Mouse (Mus musculus) liver, embryonic 16.5 days (tissue): ENCODE measurements at regions not wholly inside any gene's neighbourhood (a gene's known extent, or its start where the extent isn't known, plus 50 kb on each side); places are given as distances from the start of the nearest gene placed in this dataset.
"Not testable (repeated sequence)": the region's sequence is repeated elsewhere in the genome, so short reads cannot be mapped to it uniquely, and the experiment has no call there.

Source experiments
- ATAC-seq: fragments of 200-750 bp; cut with Nextera tagmentation; 2 replicates; pipeline ENCODE4 v1.8.0; 2017; ENCODE audit warnings: low read depth, mild to moderate bottlenecking, moderate number of reproducible peaks, moderate library complexity
- H3K27ac ChIP-seq: fragments of 300-500 bp; sonication (generic); 2 replicates; pipeline ENCODE4 v1.5.1; 2014; ENCODE audit warnings: mild to moderate bottlenecking, low read length
- H3K27me3 ChIP-seq: fragments of 300-500 bp; sonication (generic); 2 replicates; pipeline ENCODE4 v1.6.1; 2014; ENCODE audit warnings: low read depth, low read length, mixed read lengths; ENCODE audit not compliant: control insufficient read depth, insufficient read depth
- H3K36me3 ChIP-seq: fragments of 300-500 bp; sonication (generic); 2 replicates; pipeline ENCODE4 v1.6.1; 2014; ENCODE audit warnings: mild to moderate bottlenecking; ENCODE audit not compliant: control insufficient read depth, insufficient read depth
- H3K4me1 ChIP-seq: fragments of 300-500 bp; sonication (generic); 2 replicates; pipeline ENCODE4 v1.6.1; 2014; ENCODE audit warnings: low read depth, low read length, mixed read lengths; ENCODE audit not compliant: control insufficient read depth
- H3K4me2 ChIP-seq: fragments of 300-500 bp; sonication (generic); 2 replicates; pipeline ENCODE4 v1.6.1; 2014; ENCODE audit warnings: low read depth, low read length, mixed read lengths
- H3K4me3 ChIP-seq: fragments of 300-500 bp; sonication (generic); 2 replicates; pipeline ENCODE4 v1.5.1; 2014; ENCODE audit warnings: low read depth, mild to moderate bottlenecking, low read length
- H3K9ac ChIP-seq: fragments of 300-500 bp; sonication (generic); 2 replicates; pipeline ENCODE4 v1.6.1; 2014; ENCODE audit warnings: low read depth, low read length
- H3K9me3 ChIP-seq: fragments of 300-500 bp; sonication (generic); replicated peaks from 2 replicates; pipeline ENCODE4 v1.6.1; 2016; ENCODE audit warnings: low read length; ENCODE audit not compliant: control insufficient read depth
- WGBS: fragments of 180-500 bp; shearing (Covaris S2); extraction: QIAGEN DNeasy Blood & Tissue Kit; methylation state at CpG from one replicate; pipeline ENCODE4 v1.1.7; 2014; ENCODE audit not compliant: insufficient replicate concordance; 5-methylcytosine and 5-hydroxymethylcytosine counted together

DNA sequence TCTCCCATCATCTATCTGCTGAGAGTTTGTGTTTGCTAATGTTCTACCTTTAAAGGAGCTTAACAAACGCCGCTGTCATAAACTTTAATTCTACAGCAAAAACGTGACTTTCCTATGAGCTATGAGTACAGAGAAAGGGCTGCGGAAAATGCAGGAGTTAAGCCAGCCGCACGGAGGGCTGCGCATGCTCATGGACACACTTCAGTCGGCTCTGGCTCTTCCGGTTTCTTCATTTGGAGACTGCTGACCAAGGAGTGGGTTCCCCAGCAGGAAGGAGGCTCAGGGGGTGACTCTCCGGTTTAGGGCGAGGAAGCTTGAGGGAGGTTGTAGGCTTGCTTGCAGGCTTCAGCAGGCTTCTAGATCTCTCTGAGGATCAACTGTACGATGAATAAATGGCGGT lies 59.3 kb downstream of the Sox2 start:
- no peaks in the 10 kb centered on the region for H3K9me3 ChIP-seq
- ATAC-seq: no peak
- 73% methylated on average over 13 of the region's 13 CpGs for WGBS

DNA sequence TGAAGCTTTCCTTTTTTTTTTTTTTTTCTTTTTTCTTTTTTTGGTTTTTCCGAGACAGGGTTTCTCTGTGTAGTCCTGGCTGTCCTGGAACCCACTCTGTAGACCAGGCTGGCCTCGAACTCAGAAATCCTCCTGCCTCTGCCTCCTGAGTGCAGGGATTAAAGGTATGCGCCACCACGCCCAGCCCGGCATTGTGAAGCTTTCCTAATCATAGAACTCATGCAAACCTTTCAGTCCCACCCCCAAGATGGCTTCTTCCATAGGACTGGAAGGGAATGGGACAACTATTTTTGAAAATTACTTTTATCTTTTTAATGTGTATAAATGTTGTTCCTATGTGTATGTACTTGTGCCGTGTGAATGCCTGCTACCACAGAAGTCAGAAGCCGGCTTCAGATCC lies 61.9 kb downstream of the Sox2 start:
- H3K4me3 ChIP-seq, H3K9ac ChIP-seq, H3K9me3 ChIP-seq, H3K27ac ChIP-seq, H3K4me1 ChIP-seq, H3K36me3 ChIP-seq, H3K4me2 ChIP-seq, H3K27me3 ChIP-seq, ATAC-seq: not testable (repeated sequence)
- 68% methylated on average over 7 of the region's 7 CpGs for WGBS

More for the DNA sequence above, 59.3 kb downstream of the Sox2 start:
- no peak overlapping the region for H3K27ac ChIP-seq
- H3K27me3 ChIP-seq: no peaks in the 10 kb centered on the region
- H3K4me3 ChIP-seq: no peak overlapping the region
- H3K4me1 ChIP-seq: no peaks in the 10 kb centered on the region
- H3K36me3 ChIP-seq: no peaks in the 10 kb centered on the region
- H3K4me2 ChIP-seq: no peak overlapping the region
- H3K9ac ChIP-seq: no peak overlapping the region

DNA sequence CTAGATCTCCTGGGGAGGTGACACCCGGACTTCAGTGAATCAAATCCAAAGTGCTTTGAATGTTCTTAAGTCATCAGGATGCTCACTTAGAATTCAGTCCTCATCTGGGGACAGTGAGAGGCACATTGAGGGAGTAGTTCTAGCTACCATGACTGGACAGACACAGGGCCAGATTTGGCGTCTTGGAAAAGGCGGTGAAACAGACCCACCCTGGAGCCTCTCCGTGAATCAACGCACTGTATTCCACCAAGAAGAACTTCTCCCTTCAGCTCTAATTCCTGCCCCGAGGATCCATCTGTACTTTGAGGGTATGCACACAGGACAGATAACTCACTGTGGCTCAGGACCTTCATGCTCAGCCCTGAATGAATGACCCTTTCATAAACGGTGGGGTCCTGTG lies 72.3 kb downstream of the Sox2 start:
- Histone ChIP-seq H3K27me3 (no peaks in the 10 kb centered on the region), H3K36me3 (no peaks in the 10 kb centered on the region), H3K9me3 (no peaks in the 10 kb centered on the region), H3K4me2 (no peak overlapping the region), H3K27ac (no peak overlapping the region), H3K4me1 (no peaks in the 10 kb centered on the region), H3K4me3 (no peak overlapping the region), H3K9ac (no peak overlapping the region)
- ATAC-seq: no peak
- 69% methylated on average over 7 of the region's 7 CpGs for WGBS

DNA sequence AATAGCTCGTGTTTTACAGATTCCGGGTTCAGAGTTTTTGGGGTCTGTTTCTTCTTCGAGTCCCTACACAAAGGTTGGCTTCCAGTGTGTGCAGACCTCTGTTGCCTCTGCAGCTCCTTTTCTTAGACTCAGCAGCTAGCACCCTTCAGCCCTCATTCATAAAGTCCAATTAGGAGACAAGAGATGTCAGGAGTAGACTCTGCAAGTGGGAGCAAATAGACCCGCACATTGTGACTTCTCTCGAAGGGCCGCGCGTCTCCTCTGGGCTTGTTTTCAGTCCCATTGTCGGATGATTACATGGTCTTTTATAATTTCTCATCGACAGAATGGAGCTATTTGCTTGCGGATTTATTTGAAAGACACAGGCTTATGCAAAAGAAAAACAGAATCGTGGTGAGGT lies 76.8 kb downstream of the Sox2 start:
- Histone ChIP-seq H3K36me3 (no peaks in the 10 kb centered on the region), H3K9me3 (no peaks in the 10 kb centered on the region), H3K4me1 (no peaks in the 10 kb centered on the region), H3K4me2 (no peak overlapping the region), H3K4me3 (no peak overlapping the region), H3K27ac (no peak overlapping the region), H3K9ac (no peak overlapping the region), H3K27me3 (no peaks in the 10 kb centered on the region)
- 77% methylated on average over 12 of the region's 12 CpGs for WGBS
- ATAC-seq: no peak

DNA sequence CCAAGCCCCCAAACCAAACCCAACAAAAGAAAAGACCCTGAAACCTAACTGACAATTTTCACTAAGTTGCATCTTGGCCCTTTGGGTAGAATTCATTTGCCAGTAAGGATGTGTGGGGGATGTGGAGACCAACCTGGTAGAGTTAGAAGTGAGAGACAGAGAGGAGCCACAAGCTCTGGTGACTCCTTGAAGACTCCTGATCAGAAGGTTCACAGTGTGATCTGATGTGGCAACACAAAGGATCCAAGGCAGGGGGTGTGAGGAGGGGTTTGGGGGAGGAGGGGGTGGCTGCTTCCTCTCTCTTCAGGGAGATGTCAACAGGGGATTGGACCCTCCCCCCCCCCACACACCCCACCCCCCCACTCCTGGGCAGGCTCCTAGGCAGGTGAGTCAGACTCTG lies 78.1 kb downstream of the Sox2 start:
- Histone ChIP-seq H3K36me3 (no peaks in the 10 kb centered on the region), H3K9me3 (no peaks in the 10 kb centered on the region), H3K9ac (no peak overlapping the region), H3K4me3 (no peak overlapping the region), H3K4me1 (no peaks in the 10 kb centered on the region), H3K27me3 (no peaks in the 10 kb centered on the region), H3K4me2 (no peak overlapping the region), H3K27ac (no peak overlapping the region)
- ATAC-seq: no peak

GRCm38 (mm10) chr3:34734966-34735365 lies 84.8 kb downstream of the Sox2 start:
- WGBS: 60% methylated on average over 5 of the region's 5 CpGs

GRCm38 (mm10) chr3:34738001-34738400 lies 87.8 kb downstream of the Sox2 start:
- Histone ChIP-seq H3K4me1 (no peaks in the 10 kb centered on the region), H3K36me3 (no peaks in the 10 kb centered on the region), H3K27me3 (no peaks in the 10 kb centered on the region), H3K9me3 (no peaks in the 10 kb centered on the region), H3K27ac (no peak overlapping the region), H3K4me3 (no peak overlapping the region), H3K4me2 (no peak overlapping the region), H3K9ac (no peak overlapping the region)
- ATAC-seq: no peak; the same call in 1 of the 2 replicates
- 69% methylated on average over 4 of the region's 4 CpGs for WGBS

More at GRCm38 (mm10) chr3:34734966-34735365, 84.8 kb downstream of the Sox2 start:
- H3K36me3 ChIP-seq: no peaks in the 10 kb centered on the region
- H3K4me2 ChIP-seq: no peak overlapping the region
- no peak for ATAC-seq
- no peaks in the 10 kb centered on the region for H3K4me1 ChIP-seq
- H3K9me3 ChIP-seq: no peaks in the 10 kb centered on the region
- H3K4me3 ChIP-seq: no peak overlapping the region
- H3K9ac ChIP-seq: no peak overlapping the region
- no peak overlapping the region for H3K27ac ChIP-seq
- H3K27me3 ChIP-seq: no peaks in the 10 kb centered on the region

- no peaks in the 10 kb centered on the region for H3K4me1 ChIP-seq
- H3K27me3 ChIP-seq: no peaks in the 10 kb centered on the region
- H3K4me2 ChIP-seq: no peak overlapping the region
- WGBS: 55% methylated on average over 7 of the region's 7 CpGs
- no peaks in the 10 kb centered on the region for H3K9me3 ChIP-seq
- H3K9ac ChIP-seq: no peak overlapping the region
- no peak overlapping the region for H3K4me3 ChIP-seq
- no peaks in the 10 kb centered on the region for H3K36me3 ChIP-seq
- peak; percentile 81 for ATAC-seq
- peak overlapping the region; percentile 19; the same call in 1 of the 2 replicates for H3K27ac ChIP-seq
These were observed 88.7 kb downstream of the Sox2 start for GRCm38 (mm10) chr3:34738938-34739337.

GRCm38 (mm10) chr3:34739693-34740092 lies 89.5 kb downstream of the Sox2 start:
- Histone ChIP-seq H3K4me3 (no peak overlapping the region), H3K36me3 (no peaks in the 10 kb centered on the region), H3K4me1 (no peaks in the 10 kb centered on the region), H3K9me3 (no peaks in the 10 kb centered on the region), H3K27me3 (no peaks in the 10 kb centered on the region), H3K27ac (no peak overlapping the region), H3K9ac (no peak overlapping the region), H3K4me2 (no peak overlapping the region)
- WGBS: 64% methylated on average over 7 of the region's 7 CpGs
- ATAC-seq: no peak

DNA sequence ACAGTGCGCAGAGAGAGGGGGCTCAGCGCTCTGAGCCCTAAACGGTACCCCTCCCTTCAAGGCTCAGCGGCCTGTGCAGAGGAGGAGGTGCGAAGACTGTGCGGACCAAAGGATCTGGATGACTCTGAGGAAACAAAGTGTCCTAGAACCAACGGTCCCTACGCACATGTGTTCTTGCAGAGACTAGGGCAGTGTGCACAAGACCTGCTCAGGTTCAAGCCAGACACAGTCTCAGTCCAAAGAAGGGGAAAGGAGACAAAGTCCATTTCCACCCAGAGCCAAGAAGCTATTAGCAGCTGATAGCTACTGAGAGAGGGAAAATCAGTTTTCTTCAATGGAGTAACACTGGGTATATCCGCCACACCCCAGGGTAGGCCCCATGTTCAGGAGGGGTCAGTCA lies 89.9 kb downstream of the Sox2 start:
- H3K9me3 ChIP-seq: no peaks in the 10 kb centered on the region
- no peaks in the 10 kb centered on the region for H3K4me1 ChIP-seq
- WGBS: 75% methylated on average over 9 of the region's 9 CpGs
- ATAC-seq: no peak
- no peaks in the 10 kb centered on the region for H3K36me3 ChIP-seq
- H3K27ac ChIP-seq: no peak overlapping the region
- H3K4me3 ChIP-seq: no peak overlapping the region
- no peak overlapping the region for H3K4me2 ChIP-seq
- H3K27me3 ChIP-seq: no peaks in the 10 kb centered on the region
- no peak overlapping the region for H3K9ac ChIP-seq
